Mouse (Mus musculus) left cerebral cortex, adult 8-10 months (tissue): ENCODE data around the gene Tspan11. TPM values are rescaled to one million over a fixed set of nuclear protein-coding genes. Genes with fewer than 3 reads are reported as not detected.

Experiments used
- DNase-seq, 2 experiments: peaks; one replicate each; pipeline ENCODE4 v3.0.0; 2022; ENCODE audit warnings: low spot score in 2 of 2
- total RNA-seq, 4 experiments: library from RNA; stranded (reverse); gene quantifications; 2 replicates each; pipeline ENCODE4 v1.2.4; 2022

Tspan11 gene
- total RNA-seq, 4 experiments from 2014 or later = 3.9 to 5.4 (median 4.6) TPM

DNA sequence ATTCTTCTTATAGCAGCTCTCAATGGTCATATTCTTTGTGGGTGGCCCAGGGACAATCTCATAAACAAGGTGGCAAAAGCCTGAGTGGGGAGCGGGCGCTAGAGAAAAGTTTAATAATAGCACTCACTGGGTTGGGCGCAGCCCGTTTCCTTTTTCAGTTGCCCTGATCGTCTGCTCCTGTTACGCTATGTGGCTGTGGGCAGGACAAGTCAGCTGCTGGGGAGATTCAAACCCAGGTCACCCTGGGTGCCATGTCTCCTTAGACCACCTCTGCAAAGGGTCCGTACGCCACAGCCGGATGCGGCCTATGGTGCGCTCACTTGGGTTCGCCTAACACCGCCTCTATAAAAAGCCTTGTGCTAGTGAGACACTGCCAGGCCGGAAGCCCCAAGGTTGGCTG lies 100.0 kb downstream of the Tspan11 start:
- DNase-seq = no peak

DNA sequence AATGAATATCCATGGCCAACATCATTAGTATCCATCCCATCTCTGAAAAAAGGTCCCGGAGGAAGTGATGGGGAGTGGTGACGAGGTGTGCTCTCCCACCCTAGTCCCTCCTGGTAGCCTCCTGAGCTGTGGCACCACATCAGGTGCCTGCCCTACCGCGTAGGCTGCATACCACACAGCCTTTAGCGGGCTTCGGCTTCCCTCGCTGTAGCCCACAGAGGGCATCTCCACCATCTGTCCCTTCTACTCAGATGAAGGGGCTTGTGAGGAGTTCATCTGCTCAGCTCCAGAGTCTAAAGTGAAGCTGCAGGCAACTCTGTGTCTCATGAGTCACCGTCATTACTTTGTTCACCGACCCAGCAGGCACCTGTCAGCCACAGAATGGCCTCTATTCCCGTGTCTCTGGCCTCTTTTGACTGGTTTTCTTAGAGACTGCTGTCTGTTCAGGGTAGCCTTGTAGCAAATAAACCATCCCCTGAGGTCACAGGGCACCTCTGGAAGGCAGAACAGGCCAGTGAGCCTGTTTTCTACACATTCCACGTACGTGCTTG lies 101.6 kb downstream of the Tspan11 start:
- DNase-seq = no peak

DNA sequence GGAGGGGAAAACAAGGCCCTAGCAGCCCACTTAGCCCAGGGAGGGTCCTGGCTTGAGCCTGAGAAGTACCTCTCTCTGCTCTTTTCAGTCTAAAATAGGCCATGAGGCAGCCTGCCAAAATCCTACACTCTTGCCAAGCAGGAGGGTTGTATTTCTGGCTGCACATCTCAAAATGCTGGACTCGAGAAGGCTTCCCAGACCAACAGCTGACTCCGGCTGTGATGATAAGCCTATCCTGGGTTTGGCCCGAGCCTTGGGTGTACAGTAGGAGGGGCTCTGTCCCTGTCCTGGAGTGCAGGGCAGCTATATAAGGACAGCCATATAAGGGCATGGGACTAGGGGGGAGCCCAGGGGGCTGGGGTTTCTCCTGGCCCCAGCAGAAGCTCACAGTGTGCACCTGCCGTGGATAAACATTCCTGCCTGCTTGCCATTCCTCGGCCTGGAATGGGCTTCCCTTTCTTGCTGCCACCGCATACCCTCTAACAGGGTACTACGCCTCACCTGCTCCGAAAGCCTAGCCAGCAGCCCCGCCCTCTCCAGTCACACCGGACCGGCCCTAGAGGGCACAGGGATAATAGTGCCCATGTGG lies 102.3 kb downstream of the Tspan11 start:
- DNase-seq = peak; percentile 51 to 75

DNA sequence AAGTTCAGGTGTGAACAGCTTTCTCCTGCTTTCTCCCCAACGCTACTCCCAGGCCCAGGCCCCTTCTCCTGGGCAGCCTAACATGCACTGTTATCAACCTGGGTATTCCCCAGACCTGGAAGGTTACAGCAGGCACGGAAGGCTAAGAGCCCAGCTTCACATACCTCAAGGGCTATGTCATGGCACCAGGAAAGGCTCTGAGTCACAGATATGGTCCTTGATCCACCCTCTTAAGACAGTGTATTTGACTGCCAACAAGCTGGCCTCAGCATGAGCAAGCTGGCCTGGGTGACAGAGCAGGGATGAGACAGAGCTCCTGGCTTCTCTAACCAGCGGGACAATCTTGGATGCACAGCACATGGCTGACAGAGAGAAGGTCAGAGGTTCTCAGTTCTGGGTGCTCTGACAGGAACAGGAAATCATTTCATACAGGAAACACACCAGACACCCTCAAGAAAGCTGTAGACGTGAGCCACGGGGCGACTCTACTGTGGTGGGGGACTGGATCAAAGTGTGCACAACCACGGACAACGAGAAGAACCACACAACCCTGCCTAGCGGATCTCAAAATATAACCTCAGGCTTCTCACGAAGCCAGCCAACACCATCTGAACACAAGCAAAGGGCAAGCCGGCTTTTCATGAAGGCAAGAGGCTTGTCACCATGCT lies 104.3 kb downstream of the Tspan11 start:
- no peak for DNase-seq

DNA sequence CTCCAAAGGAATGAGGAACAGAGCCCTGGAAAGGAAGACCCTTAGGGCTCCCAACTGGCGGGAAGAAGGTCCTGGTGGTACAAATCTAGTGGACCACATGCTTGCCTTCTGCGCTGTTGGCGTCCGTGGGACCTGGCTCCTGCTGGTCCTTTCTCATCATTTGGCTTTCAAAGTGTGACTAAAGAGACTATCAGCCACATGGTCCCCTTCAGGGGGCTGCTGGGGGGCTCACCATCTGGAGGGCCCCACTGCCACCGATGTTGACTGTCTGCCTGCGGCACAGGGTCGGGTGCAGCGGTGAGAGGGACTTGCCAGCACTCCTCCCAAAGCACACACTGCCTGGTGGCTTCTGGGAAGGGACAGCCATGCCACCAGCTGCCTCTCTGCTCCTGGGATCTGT lies 105.6 kb downstream of the Tspan11 start:
- DNase-seq = no peak

DNA sequence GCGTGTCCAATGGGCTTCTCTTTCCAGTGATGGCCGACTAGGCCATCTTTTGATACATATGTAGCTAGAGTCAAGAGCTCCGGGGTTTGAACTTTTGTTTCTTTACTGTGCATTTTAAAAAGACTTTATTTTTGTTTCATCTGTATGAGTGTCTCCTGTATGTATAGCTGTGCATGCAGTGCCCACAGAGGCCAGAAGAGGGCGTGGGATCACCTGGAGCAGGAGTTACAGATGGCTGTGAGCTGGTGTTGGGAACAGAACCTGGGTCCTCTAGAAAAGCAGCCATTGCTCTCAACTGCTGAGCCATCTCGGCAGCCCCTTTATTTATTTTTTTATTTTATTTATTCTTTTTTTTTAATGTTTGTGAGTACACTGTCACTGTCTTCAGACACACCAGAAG lies 109.5 kb downstream of the Tspan11 start:
- DNase-seq = no peak

DNA sequence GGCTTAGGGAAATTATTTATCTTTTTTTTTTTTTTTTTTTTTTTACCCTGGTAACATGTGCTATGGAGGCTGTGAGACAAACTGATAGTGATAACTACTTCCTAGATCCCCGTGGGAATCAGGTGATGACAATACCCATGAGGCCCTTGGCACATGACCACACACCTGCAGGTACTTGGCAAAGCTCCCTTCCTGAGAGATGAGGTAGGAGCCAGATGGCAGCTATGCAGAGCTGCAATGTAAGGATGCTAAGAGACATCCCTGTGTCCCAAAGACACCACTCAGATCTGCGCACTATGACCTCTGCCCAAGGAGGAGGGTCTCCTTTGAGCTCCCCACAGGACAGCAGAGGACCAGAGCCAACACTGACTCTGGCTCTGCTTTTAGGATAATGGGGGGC lies 111.7 kb downstream of the Tspan11 start:
- no peak for DNase-seq

DNA sequence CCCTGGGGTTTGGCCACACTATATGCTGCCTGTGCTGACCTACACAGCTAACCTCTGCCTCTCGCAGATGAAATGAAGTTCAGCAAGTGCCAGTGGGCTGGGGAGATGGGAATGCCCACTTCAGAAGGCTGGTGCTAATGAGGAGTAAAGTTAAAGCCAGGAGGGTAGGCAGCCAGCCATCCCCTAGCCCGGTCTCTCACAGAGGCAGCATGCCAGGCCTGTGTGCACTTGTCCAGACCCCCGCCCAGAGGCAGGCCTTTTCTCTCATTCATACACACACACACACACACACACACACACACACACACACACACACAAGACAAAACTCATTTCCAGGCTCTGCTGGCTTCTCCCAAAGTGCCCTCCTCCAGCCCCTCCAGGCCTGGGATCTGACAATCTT lies 113.4 kb downstream of the Tspan11 start:
- no peak for DNase-seq

DNA sequence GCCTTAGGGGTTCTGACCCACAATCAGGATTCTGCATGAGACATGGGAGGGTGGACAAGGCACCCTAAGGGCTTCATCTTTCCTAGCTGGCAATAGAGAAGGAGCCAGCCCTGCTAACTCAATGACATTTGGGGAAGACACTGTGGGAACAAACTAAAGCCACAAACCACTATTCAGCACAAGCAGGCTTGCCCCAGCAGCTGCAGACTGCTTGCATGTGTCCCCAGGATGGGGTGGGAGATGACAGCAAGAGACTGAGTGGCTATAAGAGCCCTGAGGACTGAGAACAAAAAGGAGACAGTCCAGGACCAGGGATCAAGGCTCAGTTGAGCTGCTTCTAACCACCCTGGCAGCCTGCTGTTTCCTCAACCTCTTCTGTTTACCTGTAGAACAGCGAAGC lies 114.2 kb downstream of the Tspan11 start:
- no peak for DNase-seq

DNA sequence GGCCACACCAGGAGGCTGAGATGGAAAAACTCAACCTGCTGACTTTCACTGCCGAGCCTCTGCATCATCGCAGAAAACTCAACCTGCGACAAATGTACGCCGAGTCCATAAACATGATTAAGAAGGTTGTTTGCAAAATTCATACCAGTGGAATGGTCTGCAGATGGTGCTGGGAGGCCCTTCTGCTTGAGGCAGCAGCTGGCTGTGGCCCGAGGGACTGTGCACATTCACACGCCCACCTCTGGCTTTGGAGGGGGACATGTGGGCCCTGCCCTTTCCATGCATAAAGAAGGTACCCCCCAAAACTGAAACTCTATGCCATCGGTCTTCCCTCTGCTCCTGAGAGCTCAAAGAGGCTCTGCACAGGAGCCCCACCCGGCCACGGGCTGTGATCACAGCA lies 114.7 kb downstream of the Tspan11 start:
- no peak for DNase-seq

DNA sequence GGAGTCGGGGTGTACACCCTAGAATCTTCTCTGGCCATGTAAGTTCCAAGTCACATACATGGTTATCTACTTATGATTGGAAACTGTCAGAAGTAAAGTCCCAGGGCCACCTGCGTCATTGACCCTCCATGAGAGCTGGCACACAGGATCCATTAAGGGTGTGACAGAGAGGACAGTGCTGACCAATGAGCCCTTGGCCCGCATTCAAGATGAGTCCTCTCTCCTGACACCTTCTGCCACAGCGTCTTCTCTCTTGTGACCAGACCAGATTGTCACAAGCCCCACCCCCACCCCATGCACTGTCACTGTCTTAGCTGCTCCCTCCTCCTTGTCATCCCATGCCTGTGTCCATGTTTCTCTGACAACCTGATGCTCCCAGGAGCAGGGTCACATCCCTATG lies 115.3 kb downstream of the Tspan11 start:
- no peak for DNase-seq

DNA sequence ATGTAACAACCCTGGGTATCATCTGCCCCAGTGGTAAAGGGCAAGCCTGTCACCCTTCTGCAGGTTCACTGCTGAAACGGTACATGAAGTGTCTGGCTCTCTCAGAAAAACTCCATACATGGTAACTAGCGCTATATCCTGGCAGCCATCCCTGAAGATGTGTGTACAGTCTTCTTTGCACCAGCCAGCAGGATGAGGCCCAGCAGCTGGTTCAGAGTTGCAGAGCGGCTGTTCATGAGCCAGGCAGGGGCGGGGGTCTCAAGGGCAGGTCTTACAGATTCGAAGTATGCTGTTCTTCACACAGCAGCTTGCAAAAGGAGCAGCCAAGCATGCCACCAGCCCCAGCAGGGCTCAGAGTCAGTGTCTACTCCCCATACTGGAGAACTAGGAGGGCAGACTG lies 116.2 kb downstream of the Tspan11 start:
- DNase-seq = no peak

Other genes starting within 250 kb of the Tspan11 start
- gene Prmt8, start 118.1 kb upstream of the Tspan11 start, total RNA-seq = 10 to 100 TPM; 75.8 to 85.0 (median 76.6) TPM